Mouse (Mus musculus) gonadal fat pad, adult 2 months (tissue): Measurements from ENCODE around the gene Scn7a. TPM values are rescaled to one million over a fixed set of nuclear protein-coding genes. Genes with fewer than 3 reads are reported as not detected.

Source experiments
- polyA plus RNA-seq: library from polyadenylated mRNA; depleted of rRNA; stranded (reverse); fragments of >200 nt; gene quantifications from 2 replicates; pipeline ENCODE4 v1.2.3, GENCODE M21; 2012; rRNA removed

Scn7a gene
- polyA plus RNA-seq, 1 experiment = 7.8 TPM

Other genes with a start within 250 kb of the Scn7a start
- 0.01 and 0.11 TPM in 2 replicates for gene Scn9a, start 150.0 kb downstream of the Scn7a start, polyA plus RNA-seq